Mouse (Mus musculus): ENCODE data around the gene Tmem38b. TPM values are rescaled to one million over a fixed set of nuclear protein-coding genes. Genes with fewer than 3 reads are reported as not detected.
A peak's percentile ranks its signal among the peaks of the same experiment; 100 is the strongest.

The Tmem38b gene
- total and polyA plus RNA-seq, 2 experiments from 2014 or later: 2.0 to 10.4 TPM

- Histone ChIP-seq H3K36me3 (replicated peaks; ENCODE audit: control insufficient read depth, insufficient read depth, low read length) (no peaks in the 10 kb centered on the region), H3K27ac (ENCODE audit: low read depth) (no peak overlapping the region), H3K27me3 (ENCODE audit: control insufficient read depth, insufficient read depth, low read length) (no peaks in the 10 kb centered on the region), H3K4me2 (ENCODE audit: low read depth, low read length) (no peak overlapping the region), H3K9me3 (replicated peaks; ENCODE audit: control insufficient read depth, low read length) (no peaks in the 10 kb centered on the region), H3K9ac (replicated peaks; ENCODE audit: low read depth, low read length) (no peak overlapping the region), H3K4me3 (ENCODE audit: low read depth, low read length) (no peak overlapping the region), H3K4me1 (ENCODE audit: control insufficient read depth, insufficient read depth) (no peaks in the 10 kb centered on the region)
- DNase-seq (ENCODE audit: low spot score) (no peak), ATAC-seq (ENCODE audit: insufficient read depth, low read depth) (no peak)
- WGBS: 54% methylated on average over 24 of the region's 24 CpGs
- TF ChIP-seq EP300 (IDR thresholded peaks at IDR 0.05; ENCODE audit: low read depth) (no peak), CTCF (IDR thresholded peaks at IDR 0.05; ENCODE audit: low read depth) (no peak)
Observed at GRCm38 (mm10) chr4:53878542-53879417, 52.9 kb downstream of the Tmem38b start.

GRCm38 (mm10) chr4:53882921-53883682, 57.3 kb downstream of the Tmem38b start:
- no peaks in the 10 kb centered on the region for H3K27me3 ChIP-seq (ENCODE audit: control insufficient read depth, insufficient read depth, low read length)
- WGBS: 61% methylated on average over 17 of the region's 17 CpGs
- no peaks in the 10 kb centered on the region for H3K9me3 ChIP-seq (replicated peaks; ENCODE audit: control insufficient read depth, low read length)
- DNase-seq (ENCODE audit: low spot score): no peak
- no peak overlapping the region for H3K27ac ChIP-seq (ENCODE audit: low read depth)
- no peak overlapping the region for H3K4me2 ChIP-seq (ENCODE audit: low read depth, low read length)
- H3K4me3 ChIP-seq (ENCODE audit: low read depth, low read length): no peak overlapping the region
- H3K9ac ChIP-seq (replicated peaks; ENCODE audit: low read depth, low read length): no peak overlapping the region
- 0 out of 2 replicates have a peak, but pooled peaks cover 9% of the 10 kb centered on the region for H3K4me1 ChIP-seq (ENCODE audit: control insufficient read depth, insufficient read depth)
- no peak for ATAC-seq (ENCODE audit: insufficient read depth, low read depth)
- H3K36me3 ChIP-seq (replicated peaks; ENCODE audit: control insufficient read depth, insufficient read depth, low read length): no peaks in the 10 kb centered on the region
- TF ChIP-seq EP300 (IDR thresholded peaks at IDR 0.05; ENCODE audit: low read depth): no peak
- TF ChIP-seq CTCF (IDR thresholded peaks at IDR 0.05; ENCODE audit: low read depth): no peak

GRCm38 (mm10) chr4:53884351-53885245, 58.8 kb downstream of the Tmem38b start:
- no peak overlapping the region for H3K4me3 ChIP-seq (ENCODE audit: low read depth, low read length)
- ATAC-seq (ENCODE audit: insufficient read depth, low read depth): no peak
- H3K4me1 ChIP-seq (ENCODE audit: control insufficient read depth, insufficient read depth): 0 out of 2 replicates have a peak, but pooled peaks cover 9% of the 10 kb centered on the region
- no peak overlapping the region for H3K4me2 ChIP-seq (ENCODE audit: low read depth, low read length)
- no peaks in the 10 kb centered on the region for H3K27me3 ChIP-seq (ENCODE audit: control insufficient read depth, insufficient read depth, low read length)
- TF ChIP-seq CTCF (IDR thresholded peaks at IDR 0.05; ENCODE audit: low read depth) (peak; percentile 87), EP300 (IDR thresholded peaks at IDR 0.05; ENCODE audit: low read depth) (no peak)
- H3K9ac ChIP-seq (replicated peaks; ENCODE audit: low read depth, low read length): no peak overlapping the region
- no peaks in the 10 kb centered on the region for H3K9me3 ChIP-seq (replicated peaks; ENCODE audit: control insufficient read depth, low read length)
- no peaks in the 10 kb centered on the region for H3K36me3 ChIP-seq (replicated peaks; ENCODE audit: control insufficient read depth, insufficient read depth, low read length)
- no peak overlapping the region for H3K27ac ChIP-seq (ENCODE audit: low read depth)
- DNase-seq (ENCODE audit: low spot score): peak; percentile 57
- whole genome bisulfite sequencing: 64% methylated on average over 14 of the region's 14 CpGs

DNA sequence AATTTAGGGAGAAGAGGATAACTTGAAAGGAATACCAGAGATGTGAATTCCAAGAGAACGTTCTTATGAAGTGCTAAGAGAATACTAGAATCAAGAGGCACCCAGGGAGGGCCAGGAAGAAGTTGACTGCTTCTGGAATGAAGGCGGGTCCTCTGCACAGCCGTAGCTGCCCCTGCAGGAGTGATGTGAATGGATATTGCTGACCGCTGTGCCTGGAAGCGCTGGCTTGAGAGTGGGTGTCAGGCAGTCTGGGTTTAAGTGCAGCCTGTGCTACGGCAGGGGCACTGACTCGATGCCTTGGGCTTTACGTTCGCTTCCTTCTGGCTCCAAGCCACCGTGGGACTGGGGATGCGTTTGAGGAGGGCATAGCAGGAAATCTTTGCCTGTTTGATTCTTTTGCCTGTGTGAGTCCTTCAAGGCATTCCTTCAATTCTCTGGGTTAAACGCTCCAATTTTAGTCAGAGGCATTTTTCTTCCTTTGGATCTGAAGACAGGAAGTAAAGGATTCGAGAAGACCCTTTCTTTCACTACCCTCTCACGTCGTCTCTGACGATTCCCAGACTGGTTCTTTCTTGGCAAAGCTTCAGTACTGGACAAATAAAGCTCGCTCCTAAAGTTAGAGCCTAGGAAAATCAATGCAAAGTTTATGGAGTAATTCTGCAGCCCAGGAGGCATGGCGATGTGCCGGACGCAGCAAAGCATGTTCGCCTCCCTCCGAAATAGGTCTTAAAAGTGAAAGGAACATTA, 60.7 kb downstream of the Tmem38b start:
- Histone ChIP-seq H3K9me3 (replicated peaks; ENCODE audit: control insufficient read depth, low read length) (no peaks in the 10 kb centered on the region), H3K9ac (replicated peaks; ENCODE audit: low read depth, low read length) (no peak overlapping the region), H3K36me3 (replicated peaks; ENCODE audit: control insufficient read depth, insufficient read depth, low read length) (no peaks in the 10 kb centered on the region), H3K4me3 (ENCODE audit: low read depth, low read length) (peak overlapping the region; percentile 29), H3K27ac (ENCODE audit: low read depth) (no peak overlapping the region), H3K4me2 (ENCODE audit: low read depth, low read length) (peak overlapping the region; percentile 57), H3K27me3 (ENCODE audit: control insufficient read depth, insufficient read depth, low read length) (no peaks in the 10 kb centered on the region), H3K4me1 (ENCODE audit: control insufficient read depth, insufficient read depth) (0 out of 2 replicates have a peak, but pooled peaks cover 9% of the 10 kb centered on the region)
- peak; percentile 7 for DNase-seq (ENCODE audit: low spot score)
- no peak for TF ChIP-seq EP300 (IDR thresholded peaks at IDR 0.05; ENCODE audit: low read depth)
- TF ChIP-seq CTCF (IDR thresholded peaks at IDR 0.05; ENCODE audit: low read depth): no peak
- no peak for ATAC-seq (ENCODE audit: insufficient read depth, low read depth)
- 21% methylated on average over 22 of the region's 22 CpGs for WGBS
